Mouse (Mus musculus) megakaryocyte, embryonic 14.5 days (primary cell): ENCODE results near the gene Smim24.

Experiments used
- FLI1 ChIP-seq: IDR thresholded peaks from 2 replicates; pipeline ENCODE4 v1.6.1; 2012; ENCODE audit warnings: low read length, inconsistent platforms, mixed read lengths
- GATA1 ChIP-seq: IDR thresholded peaks from 3 replicates; pipeline ENCODE4 v1.6.1; 2012; ENCODE audit warnings: mixed read lengths, low read length, inconsistent platforms, borderline replicate concordance

DNA sequence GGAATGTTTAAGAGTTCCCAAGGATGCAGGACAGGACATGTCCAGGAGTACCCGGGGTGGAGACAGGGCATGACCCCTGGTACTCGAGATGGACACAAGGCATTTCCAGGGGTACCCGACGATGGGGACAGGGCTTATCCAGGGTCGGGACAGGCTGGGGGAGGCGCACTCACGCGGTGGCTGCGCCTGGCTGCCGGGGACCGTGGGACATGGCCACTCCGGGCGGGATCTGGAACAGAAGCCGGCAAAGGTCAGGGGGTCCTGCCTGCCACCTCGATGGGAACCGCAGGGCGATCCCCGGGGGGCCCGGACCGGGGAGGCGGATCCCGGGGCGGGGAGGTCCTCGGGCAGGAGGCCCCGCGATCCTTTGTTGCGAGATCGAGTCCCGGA, 42.9 kb upstream of the Smim24 start:
- TF ChIP-seq GATA1 (no peak), FLI1 (no peak)
